Mouse (Mus musculus): ENCODE results near the gene Shpk. TPM values are rescaled to one million over a fixed set of nuclear protein-coding genes. Genes with fewer than 3 reads are reported as not detected.
A peak's percentile ranks its signal among the peaks of the same experiment; 100 is the strongest.

Shpk gene
- polyA plus RNA-seq, 1 experiment from 2014 or later, result 1.6 TPM

DNA sequence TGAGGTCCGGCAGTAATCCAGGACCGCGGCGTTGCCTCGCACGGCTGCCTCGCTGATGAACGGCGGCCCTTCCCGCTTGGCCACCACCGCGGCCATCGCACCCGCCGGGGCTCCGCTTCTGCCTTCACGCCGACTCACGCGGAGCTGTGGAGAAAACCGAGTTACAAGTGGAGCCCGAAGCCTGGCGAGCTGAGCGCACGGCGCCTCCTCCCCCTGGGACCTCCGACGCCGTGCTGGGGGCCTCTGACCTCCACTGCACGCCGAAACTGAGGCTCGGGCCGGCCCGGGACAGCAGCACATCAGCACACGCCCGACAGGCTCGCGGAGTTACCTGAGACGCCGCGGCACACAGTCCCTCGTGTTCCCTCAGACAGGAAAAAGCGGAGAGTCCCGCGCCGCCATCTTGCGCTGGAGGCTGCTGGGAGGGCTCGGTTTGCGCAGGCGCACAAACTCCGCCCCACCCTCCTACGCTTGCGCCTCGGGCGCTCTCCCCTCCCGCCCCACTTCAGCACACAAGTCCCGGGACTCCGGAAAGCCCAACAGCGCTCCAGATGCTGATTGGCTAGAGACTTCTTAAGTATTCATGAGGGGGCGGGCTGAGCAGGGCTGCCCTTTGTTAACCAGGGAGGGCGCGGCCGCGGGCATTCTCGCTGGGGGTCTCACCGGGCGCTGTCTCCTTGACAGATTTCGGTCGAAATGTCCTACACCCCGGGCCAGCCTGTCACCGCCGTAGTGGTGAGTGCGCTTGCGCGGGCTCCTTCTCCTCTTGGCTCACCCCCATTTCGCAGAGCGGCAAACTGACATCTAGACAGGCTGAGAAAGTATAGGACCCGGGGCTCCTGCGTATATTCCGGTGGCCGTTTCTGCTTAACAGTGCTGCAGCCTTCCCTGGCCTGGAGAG lies 22.4 kb upstream of the Shpk start, which contains the start of the genes Emc6 and Tax1bp3:
Gene Emc6 (minus strand): TSS at position 430 of the 901 bp plus-strand sequence.
Gene Tax1bp3 (plus strand): TSS at position 476 of the 901 bp plus-strand sequence.
- H3K4me2 ChIP-seq (replicated peaks), result peak within 1 kb of the TSS; percentile 62
- H3K4me1 ChIP-seq, result peaks cover 34% of the 10 kb centered on the region
- ATAC-seq (replicated peaks), result peak; percentile 98
- H3K9me3 ChIP-seq, result no peaks in the 10 kb centered on the region
- WGBS, result 0% methylated on average over 74 of the region's 81 CpGs
- peak within 1 kb of the TSS; percentile 86 for H3K27ac ChIP-seq (replicated peaks)
- H3K4me3 ChIP-seq, result peak within 1 kb of the TSS; percentile 69
- peak within 1 kb of the TSS; percentile 82 for H3K9ac ChIP-seq (replicated peaks)
- H3K36me3 ChIP-seq, result peaks cover 8% of the 10 kb centered on the region; the same call in 1 of the 2 replicates
- H3K27me3 ChIP-seq, result no peaks in the 10 kb centered on the region

DNA sequence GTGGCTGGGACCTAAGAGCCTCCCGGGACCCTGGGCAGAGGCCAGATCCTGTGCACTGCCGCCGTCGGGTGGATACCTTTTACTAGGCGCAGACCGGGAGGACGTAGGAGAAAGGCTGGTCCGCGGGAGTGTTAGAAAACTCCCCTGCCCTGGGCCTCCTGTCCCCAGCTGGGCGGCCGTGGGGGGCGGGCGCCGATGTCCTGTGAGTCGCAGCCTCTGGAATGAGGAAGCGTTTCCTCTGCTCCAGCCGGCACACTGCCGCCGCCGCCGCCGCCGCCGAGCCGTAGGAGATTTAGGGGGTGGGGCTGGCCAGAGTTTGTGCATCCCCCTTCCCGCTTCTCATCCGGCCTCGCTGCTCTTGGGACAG lies 21.8 kb upstream of the Shpk start:
- peaks cover 34% of the 10 kb centered on the region for H3K4me1 ChIP-seq
- WGBS, result 0% methylated on average over 28 of the region's 28 CpGs
- H3K36me3 ChIP-seq, result peaks cover 13% of the 10 kb centered on the region
- peak; percentile 61 for ATAC-seq (replicated peaks)
- H3K9me3 ChIP-seq, result no peaks in the 10 kb centered on the region
- no peaks in the 10 kb centered on the region for H3K27me3 ChIP-seq
- peak overlapping the region; percentile 69 for H3K4me3 ChIP-seq
- peak overlapping the region; percentile 62 for H3K4me2 ChIP-seq (replicated peaks)
- H3K9ac ChIP-seq (replicated peaks), result peak overlapping the region; percentile 82
- H3K27ac ChIP-seq (replicated peaks), result peak overlapping the region; percentile 86

DNA sequence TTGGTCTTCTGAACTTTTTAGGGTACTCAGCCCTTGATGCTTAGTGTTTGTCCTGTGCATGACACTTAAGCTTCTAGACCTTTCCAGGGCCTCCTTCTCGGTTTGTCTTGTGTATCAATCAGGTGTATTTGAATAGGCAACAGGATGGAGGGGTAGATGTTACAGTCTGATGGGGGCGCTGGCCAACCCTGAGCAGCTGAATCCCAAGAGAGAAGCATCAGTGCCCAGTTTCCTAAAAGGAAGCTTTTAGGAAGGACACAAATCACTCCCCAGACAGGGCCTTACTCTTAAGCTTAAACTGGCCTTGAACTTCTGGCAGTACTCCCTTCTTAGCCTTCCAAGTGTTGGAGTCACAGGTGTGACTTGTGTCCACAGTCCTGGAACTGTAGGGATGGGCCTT lies 21.4 kb upstream of the Shpk start:
- H3K36me3 ChIP-seq, result peaks cover 14% of the 10 kb centered on the region
- no peaks in the 10 kb centered on the region for H3K9me3 ChIP-seq
- peak overlapping the region; percentile 82 for H3K9ac ChIP-seq (replicated peaks)
- H3K4me1 ChIP-seq, result peaks cover 34% of the 10 kb centered on the region
- H3K27me3 ChIP-seq, result no peaks in the 10 kb centered on the region
- H3K27ac ChIP-seq (replicated peaks), result peak overlapping the region; percentile 86
- H3K4me3 ChIP-seq, result peak overlapping the region; percentile 69
- peak overlapping the region; percentile 62 for H3K4me2 ChIP-seq (replicated peaks)
- no peak for ATAC-seq (replicated peaks)
- WGBS, result 7% methylated on average over 2 of the region's 2 CpGs

DNA sequence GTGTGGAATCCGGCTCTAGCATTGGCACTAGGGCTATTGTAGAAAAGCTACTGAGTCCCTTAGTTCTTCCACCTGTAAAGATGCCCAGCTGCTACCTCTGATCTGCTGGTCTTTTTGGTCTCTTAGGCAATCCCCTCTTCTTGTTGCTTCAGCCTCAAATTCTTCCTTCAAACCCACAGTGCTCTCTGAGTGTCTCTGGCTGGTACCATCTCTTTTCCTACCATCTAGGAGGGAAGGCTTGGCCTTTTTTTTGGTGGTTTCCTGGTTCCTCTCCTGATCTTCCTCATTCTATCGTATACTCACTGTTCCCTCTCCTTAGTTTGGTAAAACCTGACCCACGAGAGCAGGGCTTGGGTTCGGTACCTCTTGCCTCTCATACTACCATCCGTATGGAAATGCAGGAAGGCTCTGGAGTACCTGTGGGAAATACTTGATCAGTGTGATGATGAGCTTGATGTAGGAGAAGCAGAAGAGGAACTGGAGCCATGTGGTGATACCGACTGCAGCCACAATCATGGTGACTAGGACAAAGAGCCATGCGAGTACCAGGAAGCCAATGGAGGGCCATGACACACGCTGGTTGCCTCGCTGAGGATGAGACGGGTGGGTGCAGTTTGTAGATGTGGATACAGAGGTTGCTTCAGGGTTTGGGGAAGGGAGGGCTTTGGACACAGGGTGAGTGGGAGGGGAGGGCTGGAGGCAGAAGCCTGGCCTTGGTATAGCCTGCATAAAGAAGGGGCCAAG lies 13.2 kb upstream of the Shpk start:
- 94% methylated on average over 10 of the region's 10 CpGs for WGBS
- no peak overlapping the region for H3K27ac ChIP-seq (replicated peaks)
- ATAC-seq (replicated peaks), result no peak
- H3K27me3 ChIP-seq, result no peaks in the 10 kb centered on the region
- no peaks in the 10 kb centered on the region for H3K4me1 ChIP-seq
- no peak overlapping the region for H3K4me2 ChIP-seq (replicated peaks)
- H3K4me3 ChIP-seq, result no peak overlapping the region
- H3K9me3 ChIP-seq, result no peaks in the 10 kb centered on the region
- H3K36me3 ChIP-seq, result peaks cover 67% of the 10 kb centered on the region
- no peak overlapping the region for H3K9ac ChIP-seq (replicated peaks)

DNA sequence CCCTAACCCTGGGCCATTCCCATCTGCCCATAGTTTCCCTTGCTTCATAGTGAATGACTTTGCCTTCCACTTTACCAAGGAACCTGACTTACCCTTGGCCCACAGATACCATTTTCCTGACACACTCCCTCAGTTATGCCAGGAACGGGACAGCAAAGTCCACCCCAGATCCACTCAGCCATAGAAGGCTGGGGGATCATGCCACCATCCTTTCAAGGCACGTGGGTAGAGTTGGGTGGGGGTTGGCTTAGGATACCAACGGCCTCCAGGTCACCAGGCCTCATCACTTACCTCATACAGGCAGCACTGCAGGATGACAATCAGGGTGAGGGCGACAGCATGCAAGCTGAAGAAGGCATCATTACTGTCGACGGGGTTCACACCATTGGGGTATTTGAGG lies 12.0 kb upstream of the Shpk start:
- Histone ChIP-seq H3K27me3 (no peaks in the 10 kb centered on the region), H3K4me1 (no peaks in the 10 kb centered on the region), H3K27ac (replicated peaks) (no peak overlapping the region), H3K4me3 (no peak overlapping the region), H3K4me2 (replicated peaks) (no peak overlapping the region), H3K36me3 (peaks cover 69% of the 10 kb centered on the region), H3K9ac (replicated peaks) (no peak overlapping the region), H3K9me3 (no peaks in the 10 kb centered on the region)
- WGBS, result 85% methylated on average over 6 of the region's 6 CpGs
- no peak for ATAC-seq (replicated peaks)

DNA sequence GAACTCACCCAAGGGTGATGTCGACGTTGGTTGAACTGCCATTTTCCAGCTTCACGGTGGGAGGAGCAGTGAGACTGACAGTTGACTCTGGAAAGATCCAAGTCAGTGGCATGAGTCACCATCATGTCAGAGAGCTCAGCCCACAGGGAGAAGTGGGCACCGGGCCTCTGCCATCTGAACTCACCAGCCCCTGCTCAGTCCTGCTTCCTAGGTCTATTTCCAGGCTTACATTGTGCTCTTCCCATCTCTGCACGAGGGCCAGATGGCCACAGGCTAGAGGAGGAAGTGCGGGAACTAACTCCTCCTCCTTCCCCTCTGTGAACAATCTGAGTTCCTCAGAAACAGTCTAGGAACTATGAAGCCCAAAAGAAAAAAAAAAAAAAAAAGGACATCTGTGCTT lies 6.2 kb upstream of the Shpk start:
- Histone ChIP-seq H3K4me1 (peaks cover 15% of the 10 kb centered on the region), H3K4me2 (replicated peaks) (no peak overlapping the region), H3K9ac (replicated peaks) (no peak overlapping the region), H3K27ac (replicated peaks) (no peak overlapping the region), H3K27me3 (no peaks in the 10 kb centered on the region), H3K4me3 (no peak overlapping the region), H3K9me3 (no peaks in the 10 kb centered on the region), H3K36me3 (peaks cover 43% of the 10 kb centered on the region)
- ATAC-seq (replicated peaks), result no peak
- WGBS, result 85% methylated on average over 6 of the region's 6 CpGs

DNA sequence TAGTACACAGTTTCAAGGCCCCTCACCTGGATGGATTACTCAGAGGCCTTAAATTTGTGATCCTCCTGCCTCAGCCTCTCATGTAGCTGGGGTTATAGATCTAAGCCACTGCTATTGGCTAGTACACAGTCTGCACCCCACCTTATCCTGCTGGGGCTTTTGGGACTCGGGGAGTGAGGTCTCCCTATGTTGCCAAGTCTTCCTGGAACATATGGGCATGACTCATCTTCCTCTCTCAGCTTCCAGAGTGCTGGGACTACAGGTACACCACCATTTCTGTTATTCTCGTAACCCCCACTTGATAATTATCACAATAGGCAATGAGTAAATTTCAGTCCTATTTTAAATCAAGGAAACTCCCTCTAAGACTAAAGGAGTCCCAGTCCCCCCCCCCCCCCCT lies 4.8 kb upstream of the Shpk start:
- no peaks in the 10 kb centered on the region for H3K27me3 ChIP-seq
- H3K4me3 ChIP-seq, result no peak overlapping the region
- peaks cover 20% of the 10 kb centered on the region for H3K4me1 ChIP-seq
- H3K27ac ChIP-seq (replicated peaks), result no peak overlapping the region
- no peak overlapping the region for H3K9ac ChIP-seq (replicated peaks)
- no peak overlapping the region for H3K4me2 ChIP-seq (replicated peaks)
- H3K9me3 ChIP-seq, result no peaks in the 10 kb centered on the region
- peaks cover 30% of the 10 kb centered on the region for H3K36me3 ChIP-seq
- no peak for ATAC-seq (replicated peaks)
- WGBS, result 66% methylated on average over 2 of the region's 2 CpGs

DNA sequence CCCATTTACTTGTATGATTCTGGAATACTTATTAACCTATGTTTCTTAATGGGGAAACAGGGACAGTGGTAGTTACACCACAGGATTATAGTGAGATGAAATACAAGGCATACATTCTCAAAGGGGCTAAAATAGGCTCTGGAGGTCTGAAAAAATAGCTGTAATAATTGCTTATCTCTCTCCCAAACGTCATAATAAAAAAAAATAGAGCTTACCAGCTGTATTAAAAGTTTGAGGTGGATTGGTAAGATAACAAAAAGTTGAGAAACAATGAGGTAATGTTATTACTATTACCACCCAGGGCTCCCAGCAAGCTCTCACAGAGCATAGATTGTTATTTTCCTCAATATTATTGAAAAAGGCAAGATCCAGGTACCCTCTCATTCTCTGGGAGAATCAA lies 1.1 kb upstream of the Shpk start:
- Histone ChIP-seq H3K4me1 (peaks cover 28% of the 10 kb centered on the region), H3K9ac (replicated peaks) (peak overlapping the region; percentile 61), H3K27me3 (no peaks in the 10 kb centered on the region), H3K36me3 (peaks cover 6% of the 10 kb centered on the region; the same call in 1 of the 2 replicates), H3K4me2 (replicated peaks) (peak overlapping the region; percentile 96), H3K27ac (replicated peaks) (no peak overlapping the region), H3K4me3 (peak overlapping the region; percentile 73), H3K9me3 (no peaks in the 10 kb centered on the region)
- 8% methylated on average over 1 of the region's 1 CpGs for WGBS
- no peak for ATAC-seq (replicated peaks)

DNA sequence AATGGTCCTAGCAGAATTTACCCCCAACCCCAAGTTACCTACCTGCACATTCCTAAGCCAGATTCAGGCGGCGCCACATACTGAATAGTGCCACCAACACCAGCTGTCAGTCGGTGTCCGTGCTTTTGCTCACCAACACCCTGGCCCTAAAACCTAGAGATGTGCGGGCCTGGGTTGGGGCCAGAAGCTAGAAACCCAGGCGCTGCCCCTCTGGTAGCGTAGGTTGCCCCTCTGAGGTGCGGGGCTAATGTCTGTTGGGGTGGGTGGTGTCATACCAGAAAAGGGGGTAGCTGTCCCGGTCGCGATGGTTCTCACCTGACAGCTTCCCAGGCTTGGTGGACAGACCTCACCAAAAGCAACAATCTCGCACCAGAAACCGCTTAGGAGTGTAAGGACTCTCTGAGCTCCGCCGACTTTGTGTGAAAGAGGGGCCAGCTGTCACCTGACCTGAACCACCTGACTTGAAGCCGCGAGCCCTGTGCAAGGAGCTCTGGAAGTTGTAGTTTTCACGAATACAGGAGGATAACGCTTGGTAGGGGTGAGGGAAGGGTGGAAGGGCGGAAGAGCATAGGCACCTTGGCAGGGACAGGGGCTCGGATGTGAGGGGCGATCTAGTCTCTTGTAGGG lies 544 bp upstream of the Shpk start, which contains the start of gene Ctns:
Gene Ctns (minus strand): TSS at position 440 of the 627 bp plus-strand sequence.
- WGBS, result 1% methylated on average over 22 of the region's 22 CpGs
- H3K4me3 ChIP-seq, result peak within 1 kb of the TSS; percentile 73
- peaks cover 6% of the 10 kb centered on the region; the same call in 1 of the 2 replicates for H3K36me3 ChIP-seq
- 0 out of 2 replicates have a peak within 1 kb of the TSS, but pooled peaks have one; percentile 25 for H3K27ac ChIP-seq (replicated peaks)
- H3K27me3 ChIP-seq, result no peaks in the 10 kb centered on the region
- peak; percentile 96 for ATAC-seq (replicated peaks)
- peak within 1 kb of the TSS; percentile 96 for H3K4me2 ChIP-seq (replicated peaks)
- peak within 1 kb of the TSS; percentile 61 for H3K9ac ChIP-seq (replicated peaks)
- no peaks in the 10 kb centered on the region for H3K9me3 ChIP-seq
- H3K4me1 ChIP-seq, result peaks cover 28% of the 10 kb centered on the region

DNA sequence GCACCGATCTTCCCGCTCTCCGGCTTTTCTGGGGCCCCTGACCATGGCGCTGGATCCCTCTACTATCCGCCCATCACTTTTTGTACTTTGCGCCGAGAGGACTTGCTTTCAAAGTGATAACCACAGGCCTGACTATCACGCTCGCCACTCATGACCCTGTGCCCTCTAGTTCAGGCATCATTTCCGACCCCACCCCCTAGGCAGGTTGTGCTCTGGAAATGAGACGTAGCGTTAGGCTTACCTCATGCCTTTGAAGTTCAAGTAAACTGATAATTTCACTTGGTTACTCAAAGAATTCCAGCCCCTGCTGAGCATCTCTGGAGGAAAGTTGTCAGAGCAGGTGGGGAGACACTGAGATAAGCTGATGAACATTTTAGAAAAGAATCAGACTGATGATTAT lies 619 bp downstream of the Shpk start:
- H3K4me1 ChIP-seq, result peaks cover 28% of the 10 kb centered on the region
- H3K4me3 ChIP-seq, result peak overlapping the region; percentile 73
- peak overlapping the region; percentile 61 for H3K9ac ChIP-seq (replicated peaks)
- peaks cover 6% of the 10 kb centered on the region; the same call in 1 of the 2 replicates for H3K36me3 ChIP-seq
- no peak overlapping the region for H3K27ac ChIP-seq (replicated peaks)
- H3K4me2 ChIP-seq (replicated peaks), result peak overlapping the region; percentile 96
- no peaks in the 10 kb centered on the region for H3K9me3 ChIP-seq
- H3K27me3 ChIP-seq, result no peaks in the 10 kb centered on the region
- WGBS, result 5% methylated on average over 12 of the region's 12 CpGs
- ATAC-seq (replicated peaks), result no peak

DNA sequence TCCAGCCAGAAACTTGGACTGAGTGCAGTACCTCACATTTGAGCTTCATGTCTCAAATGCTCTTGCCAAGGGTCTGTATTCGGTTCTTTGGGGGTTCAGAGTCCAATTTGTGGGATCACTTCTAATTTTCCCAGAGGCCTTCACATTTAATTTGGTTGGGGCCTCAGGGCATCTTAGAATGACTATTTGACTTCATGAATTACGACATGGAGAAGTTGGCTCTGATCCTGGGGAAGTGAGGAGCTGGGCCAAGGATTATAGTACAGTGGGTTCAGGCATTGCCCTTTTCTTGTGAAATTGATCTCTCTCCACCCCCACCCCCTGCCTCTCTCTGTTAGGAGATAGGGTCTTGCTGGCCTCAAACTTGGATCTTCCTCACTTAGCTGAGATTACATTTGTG lies 1.8 kb downstream of the Shpk start:
- Histone ChIP-seq H3K4me2 (replicated peaks) (no peak overlapping the region), H3K27me3 (no peaks in the 10 kb centered on the region), H3K9me3 (no peaks in the 10 kb centered on the region), H3K27ac (replicated peaks) (no peak overlapping the region), H3K4me3 (no peak overlapping the region), H3K36me3 (no peaks in the 10 kb centered on the region), H3K4me1 (peaks cover 28% of the 10 kb centered on the region), H3K9ac (replicated peaks) (no peak overlapping the region)
- WGBS, result 63% methylated on average over 2 of the region's 2 CpGs
- no peak for ATAC-seq (replicated peaks)

DNA sequence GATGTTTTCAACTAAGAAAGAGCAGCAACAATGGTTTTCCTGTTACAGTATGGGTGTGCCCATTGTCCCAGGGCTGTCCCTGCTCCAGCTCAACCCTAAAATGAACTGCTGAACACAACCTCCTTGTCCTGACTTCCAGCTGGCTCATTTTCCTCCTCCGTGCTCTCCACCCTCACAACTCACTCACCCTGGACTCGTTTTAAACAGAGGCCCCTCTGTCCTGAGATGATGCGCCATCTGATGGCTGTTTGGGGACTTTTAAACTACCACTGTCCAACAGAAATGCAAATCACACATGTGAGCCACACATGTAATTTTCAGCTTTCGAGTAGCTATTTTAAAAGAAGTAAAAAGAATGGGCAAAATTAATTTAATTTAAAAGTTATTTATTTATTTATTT lies 2.3 kb downstream of the Shpk start:
- H3K27ac ChIP-seq (replicated peaks), result no peak overlapping the region
- no peaks in the 10 kb centered on the region for H3K27me3 ChIP-seq
- H3K36me3 ChIP-seq, result no peaks in the 10 kb centered on the region
- 36% methylated on average over 4 of the region's 4 CpGs for WGBS
- H3K9ac ChIP-seq (replicated peaks), result no peak overlapping the region
- peaks cover 27% of the 10 kb centered on the region for H3K4me1 ChIP-seq
- H3K9me3 ChIP-seq, result no peaks in the 10 kb centered on the region
- H3K4me3 ChIP-seq, result no peak overlapping the region
- no peak overlapping the region for H3K4me2 ChIP-seq (replicated peaks)
- no peak for ATAC-seq (replicated peaks)
